Mouse (Mus musculus) kidney, embryonic 16.5 days (tissue): ENCODE measurements around the gene Rab11fip3. TPM values are rescaled to one million over a fixed set of nuclear protein-coding genes. Genes with fewer than 3 reads are reported as not detected.
A peak's percentile ranks its signal among the peaks of the same experiment; 100 is the strongest.

Source experiments
- ATAC-seq: fragments of 200-750 bp; cut with Nextera tagmentation; 2 replicates; pipeline ENCODE4 v1.8.0; 2017; ENCODE audit warnings: moderate TSS enrichment; ENCODE audit not compliant: low FRiP score, low TSS enrichment
- H3K27ac ChIP-seq: fragments of 300-500 bp; sonication (generic); 2 replicates; pipeline ENCODE4 v1.5.1; 2014; ENCODE audit warnings: low read length
- H3K27me3 ChIP-seq: fragments of 300-500 bp; sonication (generic); 2 replicates; pipeline ENCODE4 v1.6.1; 2014; ENCODE audit warnings: low read length, control low read depth, mixed read lengths; ENCODE audit not compliant: insufficient read depth
- H3K36me3 ChIP-seq: fragments of 300-500 bp; sonication (generic); 2 replicates; pipeline ENCODE4 v1.6.1; 2014; ENCODE audit warnings: low read length, control low read depth, mixed read lengths; ENCODE audit not compliant: insufficient read depth
- H3K4me1 ChIP-seq: fragments of 300-500 bp; sonication (generic); 2 replicates; pipeline ENCODE4 v1.6.1; 2014; ENCODE audit warnings: low read length, control low read depth, mixed read lengths; ENCODE audit not compliant: insufficient read depth
- H3K4me2 ChIP-seq: fragments of 300-500 bp; sonication (generic); replicated peaks from 2 replicates; pipeline ENCODE4 v1.6.1; 2014; ENCODE audit warnings: low read depth, low read length
- H3K4me3 ChIP-seq: fragments of 300-500 bp; sonication (generic); 2 replicates; pipeline ENCODE4 v1.5.1; 2014; ENCODE audit warnings: mild to moderate bottlenecking, low read length
- H3K9ac ChIP-seq: fragments of 300-500 bp; sonication (generic); replicated peaks from 2 replicates; pipeline ENCODE4 v1.6.1; 2014; ENCODE audit warnings: low read length
- H3K9me3 ChIP-seq: fragments of 300-500 bp; sonication (generic); 2 replicates; pipeline ENCODE4 v1.6.1; 2016; ENCODE audit warnings: low read length, control low read depth
- WGBS: fragments of 180-500 bp; shearing (Covaris S2); extraction: QIAGEN DNeasy Blood & Tissue Kit; methylation state at CpG from one replicate; pipeline ENCODE4 v1.1.7; 2014; 5-methylcytosine and 5-hydroxymethylcytosine counted together
- polyA plus RNA-seq: library from polyadenylated mRNA; unstranded; fragments of >200 nt; fragmentation: Nextera tagmentation; extraction: Ambion mirVana; gene quantifications from 2 replicates; pipeline ENCODE4 v1.2.1, GENCODE M21; 2015

Gene Rab11fip3
- polyA plus RNA-seq, 1 experiment from 2014 or later, result 41.0 TPM

DNA sequence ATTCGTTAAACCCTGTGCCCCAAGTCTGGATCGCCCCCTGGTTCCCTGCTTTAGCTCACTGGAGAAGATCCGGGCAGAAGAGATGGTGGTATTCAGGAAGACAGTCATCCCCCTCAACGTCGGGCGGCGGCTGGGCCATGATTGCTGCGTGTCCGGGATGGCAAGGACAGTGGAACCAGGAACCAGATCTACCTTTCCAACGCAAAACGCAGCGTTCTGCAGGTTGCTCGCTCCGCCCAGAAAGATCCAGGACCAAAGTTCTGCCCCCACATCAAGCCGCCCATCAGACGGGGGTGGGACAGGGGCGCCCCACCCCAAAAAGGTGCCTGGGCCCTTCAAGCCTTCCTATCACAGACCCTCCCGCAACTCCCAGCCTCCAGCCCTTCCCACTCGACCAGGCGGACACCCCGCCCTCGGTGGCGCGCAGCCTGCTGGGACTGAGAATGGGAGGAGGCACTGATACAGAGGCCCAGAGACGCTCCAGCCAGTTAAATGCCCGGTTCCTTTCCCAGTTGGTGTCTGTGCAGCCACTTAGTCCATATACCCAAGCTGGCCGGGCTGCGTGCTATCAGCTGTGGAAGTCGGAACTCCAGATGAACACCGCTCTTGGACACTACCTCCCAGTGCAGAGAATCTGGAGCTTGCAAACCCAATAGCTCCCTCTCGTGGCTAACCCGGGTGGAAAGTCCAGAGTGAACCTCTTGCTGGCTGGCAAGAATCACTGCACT, 20.7 kb upstream of the Rab11fip3 start, which contains the start of gene Decr2:
Gene Decr2 (minus strand): TSS at position 433 of the 728 bp plus-strand sequence.
- under 1% methylated on average over 32 of the region's 32 CpGs for WGBS

DNA sequence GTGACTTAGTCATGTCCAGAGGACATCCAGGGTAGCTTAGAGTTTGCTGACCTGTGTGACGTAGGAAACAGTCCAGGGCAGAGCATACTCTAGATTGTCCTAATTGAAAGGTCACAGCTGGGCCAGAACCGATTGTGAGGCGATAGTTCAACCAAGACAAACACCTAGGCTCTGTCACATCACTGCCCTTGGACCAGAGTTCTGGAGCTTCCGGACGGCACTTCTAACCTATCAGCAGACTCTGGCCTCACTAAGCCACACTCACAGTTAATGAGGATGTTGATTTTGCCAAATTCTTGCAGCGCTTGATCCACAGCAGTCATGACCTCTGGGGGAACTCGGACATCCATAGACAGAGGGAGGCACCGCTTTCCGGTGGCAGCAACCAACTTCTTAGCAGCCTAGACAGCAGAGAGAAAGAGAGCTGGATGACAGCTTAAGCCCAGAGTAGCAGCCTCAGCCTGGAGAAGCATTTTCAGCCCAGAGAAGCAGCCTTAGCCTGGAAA, 17.8 kb upstream of the Rab11fip3 start:
- Histone ChIP-seq H3K9ac (no peak overlapping the region), H3K27ac (no peak overlapping the region), H3K4me1 (peaks cover 6% of the 10 kb centered on the region; the same call in 1 of the 2 replicates), H3K9me3 (no peaks in the 10 kb centered on the region), H3K27me3 (no peaks in the 10 kb centered on the region), H3K4me3 (no peak overlapping the region), H3K36me3 (peaks cover 6% of the 10 kb centered on the region), H3K4me2 (no peak overlapping the region)
- 84% methylated on average over 9 of the region's 9 CpGs for WGBS
- no peak for ATAC-seq

More for the DNA sequence above, 20.7 kb upstream of the Rab11fip3 start, which contains the start of gene Decr2:
- H3K27ac ChIP-seq, result peak within 1 kb of the TSS; percentile 89
- H3K4me3 ChIP-seq, result peak within 1 kb of the TSS; percentile 55
- H3K27me3 ChIP-seq, result no peaks in the 10 kb centered on the region
- H3K4me1 ChIP-seq, result peaks cover 13% of the 10 kb centered on the region; the same call in 1 of the 2 replicates
- ATAC-seq, result peak; percentile 94
- H3K4me2 ChIP-seq, result peak within 1 kb of the TSS; percentile 63
- peak within 1 kb of the TSS; percentile 70 for H3K9ac ChIP-seq
- peaks cover 12% of the 10 kb centered on the region for H3K36me3 ChIP-seq
- no peaks in the 10 kb centered on the region for H3K9me3 ChIP-seq

DNA sequence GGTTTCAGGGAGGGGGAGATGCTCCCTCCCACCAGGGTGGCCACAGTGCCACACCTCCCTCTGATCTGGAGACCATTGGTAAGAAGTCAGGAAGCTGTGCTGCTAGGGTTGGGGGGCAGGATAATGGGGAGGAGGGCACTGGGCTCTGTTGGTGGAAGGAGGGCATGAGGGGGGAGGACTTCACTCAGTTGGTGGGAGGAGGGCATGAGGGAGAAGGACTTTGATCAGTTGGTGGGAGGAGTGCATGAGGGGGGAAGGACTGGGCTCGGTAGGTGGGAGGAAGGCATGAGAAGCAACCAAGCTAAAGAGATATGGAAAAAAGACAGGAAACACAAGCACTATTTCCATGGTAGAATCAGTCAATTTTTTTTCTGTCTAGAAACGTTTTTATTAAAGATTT, 11.5 kb upstream of the Rab11fip3 start:
- Histone ChIP-seq H3K4me1 (no peaks in the 10 kb centered on the region), H3K9ac (no peak overlapping the region), H3K4me2 (no peak overlapping the region), H3K9me3 (no peaks in the 10 kb centered on the region), H3K4me3 (no peak overlapping the region), H3K27me3 (no peaks in the 10 kb centered on the region), H3K27ac (no peak overlapping the region), H3K36me3 (peaks cover 4% of the 10 kb centered on the region; the same call in 1 of the 2 replicates)
- WGBS, result 30% methylated on average over 2 of the region's 2 CpGs
- ATAC-seq, result peak; percentile 57

DNA sequence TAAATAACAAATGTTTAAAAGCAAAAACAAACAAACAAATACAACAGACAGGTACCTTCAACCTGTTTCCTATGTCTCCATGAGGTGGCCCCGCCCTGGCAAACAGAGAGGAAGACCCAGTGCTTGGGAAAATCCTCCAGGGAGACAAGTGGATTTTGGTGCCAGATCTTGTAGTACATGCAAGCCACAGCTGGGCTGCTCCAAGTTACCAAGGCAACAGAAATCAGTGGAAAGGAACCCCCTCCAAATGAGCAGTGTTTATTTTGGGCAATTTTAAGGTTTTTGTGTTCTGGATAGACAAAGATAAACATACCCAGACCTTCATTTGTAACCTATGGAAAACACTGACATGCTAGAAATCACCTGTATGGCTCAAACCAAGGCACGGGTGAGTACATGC, 9.5 kb upstream of the Rab11fip3 start:
- 72% methylated on average over 2 of the region's 2 CpGs for WGBS
- ATAC-seq, result no peak
- Histone ChIP-seq H3K4me2 (no peak overlapping the region), H3K36me3 (peaks cover 4% of the 10 kb centered on the region; the same call in 1 of the 2 replicates), H3K27ac (no peak overlapping the region), H3K4me3 (no peak overlapping the region), H3K27me3 (no peaks in the 10 kb centered on the region), H3K4me1 (no peaks in the 10 kb centered on the region), H3K9me3 (no peaks in the 10 kb centered on the region), H3K9ac (no peak overlapping the region)

DNA sequence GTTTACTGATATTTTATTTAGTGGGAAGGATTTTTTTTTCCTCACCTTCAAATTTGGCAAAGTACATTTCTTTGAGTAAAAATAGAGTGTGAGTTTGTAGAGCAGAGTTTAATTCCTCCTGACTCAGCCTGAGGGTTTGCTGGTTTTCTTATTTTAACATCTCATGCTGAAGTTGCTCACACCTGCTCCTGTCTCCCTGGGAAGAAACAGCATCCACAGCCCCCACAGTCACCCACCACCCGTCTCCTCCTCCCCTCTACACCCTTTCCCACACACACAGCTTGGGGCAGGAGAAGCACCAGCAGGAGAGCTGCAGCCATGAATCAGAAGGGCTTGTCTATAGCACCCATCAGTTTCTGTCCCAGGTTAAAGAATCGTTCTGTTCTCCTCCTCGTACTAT, 5.9 kb upstream of the Rab11fip3 start:
- Histone ChIP-seq H3K36me3 (no peaks in the 10 kb centered on the region), H3K4me2 (no peak overlapping the region), H3K9ac (no peak overlapping the region), H3K9me3 (no peaks in the 10 kb centered on the region), H3K27ac (no peak overlapping the region), H3K4me3 (no peak overlapping the region), H3K4me1 (no peaks in the 10 kb centered on the region), H3K27me3 (no peaks in the 10 kb centered on the region)
- no peak for ATAC-seq
- WGBS, result 55% methylated on average over 3 of the region's 3 CpGs

DNA sequence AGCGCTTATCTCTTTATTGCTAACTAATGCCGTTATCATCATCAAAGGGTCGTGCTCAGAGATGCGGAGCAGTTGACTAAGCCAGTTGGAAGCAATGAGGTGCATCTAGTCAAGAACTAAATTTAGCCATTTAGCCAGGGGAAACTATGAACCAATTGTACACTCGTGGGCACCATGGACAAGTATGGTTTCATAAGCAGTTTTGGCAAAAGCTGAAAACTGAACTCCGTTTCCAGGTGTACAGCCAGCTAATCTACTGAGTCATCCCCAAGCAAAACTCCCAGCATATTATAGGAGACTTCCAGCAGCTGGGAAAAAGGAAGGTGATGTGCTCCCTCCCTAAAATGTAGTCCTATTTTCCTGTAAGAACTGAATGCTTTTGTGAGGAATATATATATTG, 781 bp upstream of the Rab11fip3 start:
- peak overlapping the region; percentile 81; the same call in 1 of the 2 replicates for H3K9ac ChIP-seq

DNA sequence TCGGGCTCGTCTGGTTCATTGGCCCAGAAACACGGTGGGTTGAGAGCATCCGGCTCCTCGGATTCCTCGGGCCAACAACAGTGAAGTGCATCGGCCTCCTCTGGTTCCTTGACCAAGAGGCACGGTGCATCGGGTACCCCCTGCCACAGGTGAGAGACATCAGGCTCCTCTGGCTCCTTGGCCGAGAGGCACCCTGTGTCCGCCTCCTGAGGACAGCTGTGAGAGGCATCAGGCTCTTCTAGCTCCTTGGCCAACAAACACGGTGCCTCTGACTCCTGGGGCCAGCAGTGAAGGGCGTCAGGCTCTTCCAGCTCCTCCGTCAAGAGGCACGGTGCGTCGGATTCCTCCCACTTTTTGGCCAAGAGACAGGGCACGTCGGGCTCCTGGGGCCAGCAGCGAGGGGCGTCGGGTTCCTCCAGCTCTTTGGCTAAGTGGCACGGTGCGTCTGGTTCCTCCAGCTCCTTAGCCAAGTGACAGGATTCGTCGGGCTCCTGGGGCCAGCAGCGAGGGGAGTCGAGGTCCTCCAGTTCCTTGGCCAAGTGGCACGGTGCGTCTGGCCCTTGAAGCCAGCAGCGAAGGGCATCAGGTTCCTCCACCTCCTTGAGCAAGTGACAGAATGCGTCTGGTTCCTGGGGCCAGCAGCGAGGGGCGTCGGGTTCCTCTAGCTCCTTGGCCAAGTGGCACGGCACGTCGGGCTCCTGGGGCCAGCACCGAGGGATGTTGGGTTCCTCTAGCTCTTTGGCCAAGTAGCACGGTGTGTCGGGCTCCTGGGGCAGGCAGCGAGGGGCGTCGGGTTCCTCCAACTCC, 1.1 kb downstream of the Rab11fip3 start:
- H3K27ac ChIP-seq, result no peak overlapping the region; the same call in 1 of the 2 replicates

More for the DNA sequence above, 781 bp upstream of the Rab11fip3 start:
- Histone ChIP-seq H3K4me1 (peaks cover 34% of the 10 kb centered on the region), H3K36me3 (no peaks in the 10 kb centered on the region), H3K27ac (no peak overlapping the region), H3K4me3 (peak overlapping the region; percentile 61), H3K4me2 (peak overlapping the region; percentile 91), H3K27me3 (no peaks in the 10 kb centered on the region), H3K9me3 (no peaks in the 10 kb centered on the region)
- ATAC-seq, result no peak
- whole genome bisulfite sequencing, result 28% methylated on average over 6 of the region's 6 CpGs

DNA sequence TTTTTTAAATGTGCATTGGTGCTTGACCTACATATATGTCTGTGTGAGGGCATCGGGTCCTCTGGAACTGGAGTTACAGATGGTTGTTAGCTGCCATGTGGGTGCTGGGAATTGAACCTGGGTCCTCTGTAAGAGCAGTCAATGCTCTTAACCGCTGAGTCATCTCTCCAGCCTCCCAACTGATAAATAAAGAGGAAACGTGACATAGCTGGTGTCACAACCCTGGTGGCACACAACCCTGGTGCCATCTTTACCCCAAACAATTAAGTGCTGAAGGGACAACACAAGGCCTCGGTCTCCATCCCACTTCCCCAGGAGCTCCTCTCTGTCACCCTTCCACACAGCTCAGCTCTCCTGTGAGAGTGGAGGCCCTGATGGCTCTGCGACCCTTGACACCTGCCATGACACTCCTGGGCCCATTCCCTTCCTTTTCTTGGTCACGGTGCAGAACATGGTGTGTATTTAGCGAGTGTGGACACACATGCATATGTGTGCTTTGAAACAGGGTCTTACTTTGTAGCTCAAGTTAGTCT, 2.8 kb downstream of the Rab11fip3 start:
- 85% methylated on average over 7 of the region's 7 CpGs for WGBS
- peak overlapping the region; percentile 61 for H3K4me3 ChIP-seq
- no peaks in the 10 kb centered on the region for H3K27me3 ChIP-seq

More for the DNA sequence above, 1.1 kb downstream of the Rab11fip3 start:
- H3K9me3 ChIP-seq, result no peaks in the 10 kb centered on the region
- peak overlapping the region; percentile 81 for H3K9ac ChIP-seq
- peak; percentile 29 for ATAC-seq
- H3K27me3 ChIP-seq, result no peaks in the 10 kb centered on the region
- H3K4me2 ChIP-seq, result peak overlapping the region; percentile 91
- H3K36me3 ChIP-seq, result no peaks in the 10 kb centered on the region
- H3K4me3 ChIP-seq, result peak overlapping the region; percentile 61
- under 1% methylated on average over 44 of the region's 44 CpGs for WGBS
- H3K4me1 ChIP-seq, result peaks cover 34% of the 10 kb centered on the region

DNA sequence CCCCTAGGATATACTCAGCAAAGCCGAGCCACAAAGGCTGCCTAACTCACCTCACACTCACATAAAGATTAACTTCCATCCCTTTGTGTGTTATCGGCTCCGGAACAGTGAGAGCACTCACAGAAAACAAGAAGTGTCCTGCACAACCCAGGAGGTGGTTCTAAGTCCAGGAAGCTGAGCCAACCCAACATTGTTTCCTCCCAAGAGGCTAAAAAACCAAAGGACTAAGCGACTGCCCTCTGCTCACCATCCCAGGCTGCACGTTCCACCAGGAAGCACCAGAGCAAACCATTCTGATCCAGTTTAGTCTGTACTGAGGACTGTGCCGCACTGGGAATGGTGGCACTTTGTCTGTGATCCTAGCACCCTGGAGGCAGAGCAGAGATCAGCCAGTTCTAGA, 4.4 kb downstream of the Rab11fip3 start:
- H3K9me3 ChIP-seq, result no peaks in the 10 kb centered on the region
- H3K4me2 ChIP-seq, result no peak overlapping the region
- no peak overlapping the region for H3K4me3 ChIP-seq
- H3K9ac ChIP-seq, result 0 out of 2 replicates have a peak overlapping the region, but pooled peaks have one; percentile 2
- no peak for ATAC-seq
- peak overlapping the region; percentile 40; the same call in 1 of the 2 replicates for H3K27ac ChIP-seq
- WGBS, result 67% methylated on average over 6 of the region's 6 CpGs
- H3K36me3 ChIP-seq, result no peaks in the 10 kb centered on the region
- H3K27me3 ChIP-seq, result no peaks in the 10 kb centered on the region
- H3K4me1 ChIP-seq, result peaks cover 31% of the 10 kb centered on the region

More for the DNA sequence above, 2.8 kb downstream of the Rab11fip3 start:
- ATAC-seq, result no peak
- Histone ChIP-seq H3K9me3 (no peaks in the 10 kb centered on the region), H3K9ac (no peak overlapping the region), H3K36me3 (no peaks in the 10 kb centered on the region), H3K27ac (no peak overlapping the region), H3K4me1 (peaks cover 34% of the 10 kb centered on the region), H3K4me2 (peak overlapping the region; percentile 91)
